Mouse (Mus musculus) heart, embryonic 12.5 days (tissue): Measurements from ENCODE around the gene Tenm1. TPM values are rescaled to one million over a fixed set of nuclear protein-coding genes. Genes with fewer than 3 reads are reported as not detected.

ENCODE experiments used
- ATAC-seq: fragments of 200-750 bp; cut with Nextera tagmentation; 2 replicates; pipeline ENCODE4 v1.8.0; 2017; ENCODE audit warnings: moderate TSS enrichment, moderate library complexity; ENCODE audit not compliant: insufficient number of reproducible peaks, low FRiP score
- H3K27ac ChIP-seq: fragments of 300-500 bp; sonication (generic); 2 replicates; pipeline ENCODE4 v1.5.1; 2016; ENCODE audit warnings: mild to moderate bottlenecking, moderate library complexity; ENCODE audit not compliant: poor library complexity, severe bottlenecking
- H3K27me3 ChIP-seq: fragments of 300-500 bp; sonication (generic); replicated peaks from 2 replicates; pipeline ENCODE4 v1.6.1; 2016; ENCODE audit warnings: mild to moderate bottlenecking, moderate library complexity
- H3K36me3 ChIP-seq: fragments of 300-500 bp; sonication (generic); 2 replicates; pipeline ENCODE4 v1.6.1; 2016; ENCODE audit warnings: mild to moderate bottlenecking, moderate library complexity
- H3K4me1 ChIP-seq: fragments of 300-500 bp; sonication (generic); replicated peaks from 2 replicates; pipeline ENCODE4 v1.6.1; 2016; ENCODE audit warnings: mild to moderate bottlenecking
- H3K4me2 ChIP-seq: fragments of 300-500 bp; sonication (generic); 2 replicates; pipeline ENCODE4 v1.6.1; 2016; ENCODE audit warnings: mild to moderate bottlenecking, moderate library complexity
- H3K4me3 ChIP-seq: fragments of 300-500 bp; sonication (generic); 2 replicates; pipeline ENCODE4 v1.5.1; 2016; ENCODE audit warnings: mild to moderate bottlenecking
- H3K9ac ChIP-seq: fragments of 300-500 bp; sonication (generic); 2 replicates; pipeline ENCODE4 v1.6.1; 2016; ENCODE audit warnings: mild to moderate bottlenecking, moderate library complexity
- H3K9me3 ChIP-seq: fragments of 300-500 bp; sonication (generic); replicated peaks from 2 replicates; pipeline ENCODE4 v1.6.1; 2016; ENCODE audit warnings: mild to moderate bottlenecking, moderate library complexity
- WGBS: fragments of 180-500 bp; shearing (Covaris S2); methylation state at CpG from one replicate; pipeline ENCODE4 v1.1.7; 2016; 5-methylcytosine and 5-hydroxymethylcytosine counted together
- polyA plus RNA-seq: library from polyadenylated mRNA; unstranded; fragments of >200 nt; fragmentation: Nextera tagmentation; extraction: Ambion mirVana; gene quantifications from 2 replicates; pipeline ENCODE4 v1.2.1, GENCODE M21; 2016

Gene Tenm1
- polyA plus RNA-seq, 1 experiment from 2014 or later = 0.06 TPM

- Histone ChIP-seq H3K9me3 (no peaks in the 10 kb centered on the region), H3K27me3 (no peaks in the 10 kb centered on the region), H3K4me2 (no peak overlapping the region), H3K4me1 (no peaks in the 10 kb centered on the region), H3K36me3 (no peaks in the 10 kb centered on the region), H3K9ac (no peak overlapping the region), H3K4me3 (no peak overlapping the region), H3K27ac (no peak overlapping the region)
- no peak for ATAC-seq
- WGBS = 80% methylated on average over 1 of the region's 1 CpGs
These were observed 567.2 kb downstream of the Tenm1 start for GRCm38 (mm10) chrX:42861731-42862130.

- WGBS = 66% methylated on average over 4 of the region's 4 CpGs
These were observed 647.4 kb downstream of the Tenm1 start for GRCm38 (mm10) chrX:42781566-42781965.

GRCm38 (mm10) chrX:42718078-42718785 lies 710.7 kb downstream of the Tenm1 start:
- 64% methylated on average over 3 of the region's 3 CpGs for WGBS
- Histone ChIP-seq H3K9me3 (no peaks in the 10 kb centered on the region), H3K27me3 (no peaks in the 10 kb centered on the region), H3K4me1 (no peaks in the 10 kb centered on the region), H3K27ac (no peak overlapping the region), H3K4me3 (no peak overlapping the region), H3K36me3 (no peaks in the 10 kb centered on the region), H3K4me2 (no peak overlapping the region), H3K9ac (no peak overlapping the region)
- no peak for ATAC-seq

More at GRCm38 (mm10) chrX:42781566-42781965, 647.4 kb downstream of the Tenm1 start:
- no peak overlapping the region for H3K27ac ChIP-seq
- no peaks in the 10 kb centered on the region for H3K36me3 ChIP-seq
- no peak overlapping the region for H3K9ac ChIP-seq
- H3K4me3 ChIP-seq = no peak overlapping the region
- no peak overlapping the region for H3K4me2 ChIP-seq
- H3K9me3 ChIP-seq = no peaks in the 10 kb centered on the region
- ATAC-seq = no peak
- no peaks in the 10 kb centered on the region for H3K27me3 ChIP-seq
- no peaks in the 10 kb centered on the region for H3K4me1 ChIP-seq

GRCm38 (mm10) chrX:42700291-42700690 lies 728.6 kb downstream of the Tenm1 start:
- H3K4me1 ChIP-seq = no peaks in the 10 kb centered on the region
- no peaks in the 10 kb centered on the region for H3K27me3 ChIP-seq
- no peak overlapping the region for H3K27ac ChIP-seq
- H3K36me3 ChIP-seq = no peaks in the 10 kb centered on the region
- H3K9me3 ChIP-seq = no peaks in the 10 kb centered on the region
- H3K4me3 ChIP-seq = no peak overlapping the region
- no peak overlapping the region for H3K9ac ChIP-seq
- ATAC-seq = no peak
- H3K4me2 ChIP-seq = no peak overlapping the region
- WGBS = 57% methylated on average over 3 of the region's 3 CpGs

- no peak for ATAC-seq
These were observed 781.8 kb downstream of the Tenm1 start for GRCm38 (mm10) chrX:42647131-42647530.

GRCm38 (mm10) chrX:42580521-42580920 lies 848.4 kb downstream of the Tenm1 start:
- no peaks in the 10 kb centered on the region for H3K9me3 ChIP-seq
- no peaks in the 10 kb centered on the region for H3K27me3 ChIP-seq
- H3K36me3 ChIP-seq = no peaks in the 10 kb centered on the region
- no peak overlapping the region for H3K4me3 ChIP-seq
- H3K4me1 ChIP-seq = no peaks in the 10 kb centered on the region
- no peak overlapping the region for H3K9ac ChIP-seq
- no peak overlapping the region for H3K27ac ChIP-seq
- H3K4me2 ChIP-seq = no peak overlapping the region
- no peak for ATAC-seq
- 68% methylated on average over 2 of the region's 2 CpGs for WGBS

More at GRCm38 (mm10) chrX:42647131-42647530, 781.8 kb downstream of the Tenm1 start:
- H3K9ac ChIP-seq = no peak overlapping the region
- no peak overlapping the region for H3K4me3 ChIP-seq
- H3K27me3 ChIP-seq = no peaks in the 10 kb centered on the region
- 60% methylated on average over 3 of the region's 3 CpGs for WGBS
- H3K4me1 ChIP-seq = no peaks in the 10 kb centered on the region
- H3K4me2 ChIP-seq = no peak overlapping the region
- H3K27ac ChIP-seq = no peak overlapping the region
- H3K9me3 ChIP-seq = no peaks in the 10 kb centered on the region
- H3K36me3 ChIP-seq = no peaks in the 10 kb centered on the region

- Histone ChIP-seq H3K27ac (no peak overlapping the region), H3K27me3 (no peaks in the 10 kb centered on the region), H3K9ac (no peak overlapping the region), H3K4me3 (no peak overlapping the region), H3K9me3 (no peaks in the 10 kb centered on the region), H3K4me1 (no peaks in the 10 kb centered on the region), H3K4me2 (no peak overlapping the region), H3K36me3 (no peaks in the 10 kb centered on the region)
- 64% methylated on average over 4 of the region's 4 CpGs for WGBS
- no peak for ATAC-seq
These were observed 870.2 kb downstream of the Tenm1 start for GRCm38 (mm10) chrX:42558683-42559082.

GRCm38 (mm10) chrX:42557284-42557683 lies 871.6 kb downstream of the Tenm1 start:
- Histone ChIP-seq H3K9me3 (no peaks in the 10 kb centered on the region), H3K36me3 (no peaks in the 10 kb centered on the region), H3K4me3 (no peak overlapping the region), H3K9ac (no peak overlapping the region), H3K27ac (no peak overlapping the region), H3K4me2 (no peak overlapping the region), H3K4me1 (no peaks in the 10 kb centered on the region), H3K27me3 (no peaks in the 10 kb centered on the region)
- 25% methylated on average over 7 of the region's 7 CpGs for WGBS
- no peak for ATAC-seq

- ATAC-seq = no peak
- Histone ChIP-seq H3K4me2 (no peak overlapping the region), H3K4me1 (no peaks in the 10 kb centered on the region), H3K27me3 (no peaks in the 10 kb centered on the region), H3K9ac (no peak overlapping the region), H3K27ac (no peak overlapping the region), H3K36me3 (no peaks in the 10 kb centered on the region), H3K9me3 (no peaks in the 10 kb centered on the region), H3K4me3 (no peak overlapping the region)
- 57% methylated on average over 4 of the region's 4 CpGs for WGBS
These were observed 880.4 kb downstream of the Tenm1 start for GRCm38 (mm10) chrX:42548513-42548912.

- no peak overlapping the region for H3K27ac ChIP-seq
- 74% methylated on average over 1 of the region's 1 CpGs for WGBS
These were observed 883.9 kb downstream of the Tenm1 start for GRCm38 (mm10) chrX:42545076-42545475.

GRCm38 (mm10) chrX:42540756-42541053 lies 888.2 kb downstream of the Tenm1 start:
- 31% methylated on average over 5 of the region's 5 CpGs for WGBS
- Histone ChIP-seq H3K4me1 (no peaks in the 10 kb centered on the region), H3K9ac (no peak overlapping the region), H3K27ac (no peak overlapping the region), H3K4me2 (no peak overlapping the region), H3K36me3 (no peaks in the 10 kb centered on the region), H3K4me3 (peak overlapping the region; percentile 15; the same call in 1 of the 2 replicates), H3K27me3 (no peaks in the 10 kb centered on the region), H3K9me3 (no peaks in the 10 kb centered on the region)
- ATAC-seq = no peak

More at GRCm38 (mm10) chrX:42545076-42545475, 883.9 kb downstream of the Tenm1 start:
- Histone ChIP-seq H3K4me1 (no peaks in the 10 kb centered on the region), H3K9ac (no peak overlapping the region), H3K9me3 (no peaks in the 10 kb centered on the region), H3K4me2 (no peak overlapping the region), H3K36me3 (no peaks in the 10 kb centered on the region), H3K27me3 (no peaks in the 10 kb centered on the region), H3K4me3 (no peak overlapping the region)
- ATAC-seq = no peak
